12 mouse cellular contexts compared by ENCODE assay signal in genomic region chr7:126668452-126668851, GRCm38 (mm10). TPM values are rescaled to one million over a fixed set of nuclear protein-coding genes. Genes with fewer than 3 reads are reported as not detected.
DNase-seq lines count a peak whose midpoint lies in the region; ATAC-seq and TF ChIP-seq lines count a peak whose summit lies in the region.
"Had no signal": no experiment of that assay in that cellular context is flagged by ENCODE, and none has a peak within 500 bp of the region (broad histone marks: within the 10 kb centered on the region; RNA-seq: fewer than 3 reads in every experiment).

No protein-coding gene starts in this region.

- no peak overlapping the region for H3K4me2 ChIP-seq in heart, embryonic 11.5 days
- no peak overlapping the region for H3K4me2 ChIP-seq in liver, embryonic 15.5 days
- no peak overlapping the region for H3K4me2 ChIP-seq in liver, embryonic 11.5 days
- H3K4me2 ChIP-seq in intestine, postnatal 0 days (replicated peaks; ENCODE audit: low read depth) = no peak overlapping the region

- no peak overlapping the region for H3K4me3 ChIP-seq in heart, embryonic 11.5 days (ENCODE audit: low read depth, low read length)
- H3K4me3 ChIP-seq in liver, embryonic 15.5 days (replicated peaks) = no peak overlapping the region
- H3K4me3 ChIP-seq in liver, embryonic 11.5 days (ENCODE audit: low read depth, low read length) = no peak overlapping the region
- no peak overlapping the region for H3K4me3 ChIP-seq in intestine, postnatal 0 days (ENCODE audit: low read depth, low read length)
- H3K4me3 ChIP-seq in hindbrain, embryonic 10.5 days = no peak overlapping the region

- H3K36me3 ChIP-seq in heart, embryonic 11.5 days (ENCODE audit: control insufficient read depth, insufficient read depth, low read length) = peaks cover 4% of the 10 kb centered on the region
- peaks cover 73% of the 10 kb centered on the region for H3K36me3 ChIP-seq in liver, embryonic 15.5 days (replicated peaks)
- H3K36me3 ChIP-seq in liver, embryonic 11.5 days (ENCODE audit: control insufficient read depth, insufficient read depth, low read length) = peaks cover 24% of the 10 kb centered on the region
- H3K36me3 ChIP-seq in intestine, postnatal 0 days (ENCODE audit: control insufficient read depth, insufficient read depth) = peaks cover 41% of the 10 kb centered on the region; the same call in 1 of the 2 replicates
- peaks cover 81% of the 10 kb centered on the region for H3K36me3 ChIP-seq in hindbrain, embryonic 10.5 days

- no peak for DNase-seq in heart, adult 9 months (ENCODE audit: low spot score in 2 of 2)
- no peak for DNase-seq in liver, embryonic 11.5 days (ENCODE audit: low spot score)
- no peak for DNase-seq in hindbrain, embryonic 10.5 days (ENCODE audit: low spot score)
- DNase-seq: cerebellum, adult 11-12 months; gastrocnemius, postnatal 36 days; thymus, postnatal 36 days had no signal

- no peak for TF ChIP-seq CTCF in intestine, postnatal 0 days (IDR thresholded peaks at IDR 0.05; ENCODE audit: low read depth)

- H3K27me3 ChIP-seq in heart, embryonic 11.5 days (ENCODE audit: control insufficient read depth, insufficient read depth, low read length) = no peaks in the 10 kb centered on the region
- H3K27me3 ChIP-seq in liver, embryonic 15.5 days = no peaks in the 10 kb centered on the region
- no peaks in the 10 kb centered on the region for H3K27me3 ChIP-seq in liver, embryonic 11.5 days (replicated peaks; ENCODE audit: control insufficient read depth, insufficient read depth, low read length)
- H3K27me3 ChIP-seq in intestine, postnatal 0 days (replicated peaks; ENCODE audit: control insufficient read depth, insufficient read depth, low read length) = no peaks in the 10 kb centered on the region
- no peaks in the 10 kb centered on the region for H3K27me3 ChIP-seq in hindbrain, embryonic 10.5 days (ENCODE audit: insufficient read depth, poor library complexity, severe bottlenecking)
- H3K27me3 ChIP-seq: CH12.LX, Patski had no signal

- H3K27ac ChIP-seq in heart, embryonic 11.5 days (ENCODE audit: low read depth, low read length) = peak overlapping the region; percentile 66
- H3K27ac ChIP-seq in liver, embryonic 15.5 days (replicated peaks) = peak overlapping the region; percentile 19; the same call in 1 of the 2 replicates
- no peak overlapping the region for H3K27ac ChIP-seq in liver, embryonic 11.5 days (ENCODE audit: low read depth, low read length)
- peak overlapping the region; percentile 37; the same call in 1 of the 2 replicates for H3K27ac ChIP-seq in intestine, postnatal 0 days (ENCODE audit: low read depth, low read length)
- no peak overlapping the region for H3K27ac ChIP-seq in hindbrain, embryonic 10.5 days

- 66% methylated on average over 5 of the region's 5 CpGs for WGBS in heart, embryonic 11.5 days (ENCODE audit: insufficient replicate concordance)
- 63% methylated on average over 5 of the region's 5 CpGs for WGBS in liver, embryonic 15.5 days (ENCODE audit: insufficient replicate concordance)
- WGBS in liver, embryonic 11.5 days = 75% methylated on average over 5 of the region's 5 CpGs
- WGBS in intestine, postnatal 0 days = 62% methylated on average over 5 of the region's 5 CpGs
- 87% methylated on average over 5 of the region's 5 CpGs for WGBS in hindbrain, embryonic 10.5 days

- no peak overlapping the region for H3K9ac ChIP-seq in heart, embryonic 11.5 days (ENCODE audit: low read depth, low read length)
- no peak overlapping the region for H3K9ac ChIP-seq in liver, embryonic 15.5 days
- H3K9ac ChIP-seq in liver, embryonic 11.5 days (ENCODE audit: low read depth, low read length) = no peak overlapping the region
- H3K9ac ChIP-seq in intestine, postnatal 0 days (ENCODE audit: low read depth, low read length) = no peak overlapping the region

- no peak for ATAC-seq in heart, embryonic 11.5 days (replicated peaks; ENCODE audit: insufficient number of reproducible peaks, low FRiP score, low TSS enrichment)
- no peak for ATAC-seq in liver, embryonic 15.5 days (ENCODE audit: insufficient read depth)
- ATAC-seq in liver, embryonic 11.5 days (replicated peaks; ENCODE audit: low FRiP score) = no peak
- ATAC-seq in common myeloid progenitor, adult 5-6 weeks (replicated peaks; ENCODE audit: low read depth, poor library complexity, severe bottlenecking) = peak; percentile 33; the same call in 1 of the 2 replicates
- no peak for ATAC-seq in intestine, postnatal 0 days
- ATAC-seq: Patski had no signal

- no peaks in the 10 kb centered on the region for H3K9me3 ChIP-seq in heart, embryonic 11.5 days (replicated peaks; ENCODE audit: control insufficient read depth, low read length)
- H3K9me3 ChIP-seq in liver, embryonic 15.5 days (replicated peaks) = no peaks in the 10 kb centered on the region
- H3K9me3 ChIP-seq in liver, embryonic 11.5 days (ENCODE audit: control insufficient read depth, low read length) = no peaks in the 10 kb centered on the region
- H3K9me3 ChIP-seq in intestine, postnatal 0 days (ENCODE audit: control insufficient read depth) = no peaks in the 10 kb centered on the region
- H3K9me3 ChIP-seq in hindbrain, embryonic 10.5 days = no peaks in the 10 kb centered on the region

- H3K4me1 ChIP-seq in heart, embryonic 11.5 days (ENCODE audit: control insufficient read depth, insufficient read depth, low read length) = 0 out of 2 replicates have a peak, but pooled peaks cover 4% of the 10 kb centered on the region
- H3K4me1 ChIP-seq in liver, embryonic 15.5 days (replicated peaks) = peaks cover 16% of the 10 kb centered on the region
- H3K4me1 ChIP-seq in liver, embryonic 11.5 days (replicated peaks; ENCODE audit: control insufficient read depth, insufficient read depth, low read length) = no peaks in the 10 kb centered on the region
- peaks cover 9% of the 10 kb centered on the region; the same call in 1 of the 2 replicates for H3K4me1 ChIP-seq in intestine, postnatal 0 days (replicated peaks; ENCODE audit: control insufficient read depth, insufficient read depth, low read length)
- peaks cover 3% of the 10 kb centered on the region; the same call in 1 of the 2 replicates for H3K4me1 ChIP-seq in hindbrain, embryonic 10.5 days (replicated peaks)

RNA-seq across cellular contexts. Expression of gene Sult1a1, which starts 7.8 kb away (rescaled TPM):
- 2.4 and 2.5 TPM in 2 replicates for polyA plus RNA-seq in heart, embryonic 11.5 days (2014; fragmentation: Nextera tagmentation; extraction: Ambion mirVana)
- 37.8 and 52.1 TPM in 2 replicates for polyA plus RNA-seq in liver, embryonic 15.5 days (2015; fragmentation: Nextera tagmentation; extraction: Ambion mirVana)
- polyA plus RNA-seq in liver, embryonic 11.5 days (2014; fragmentation: Nextera tagmentation; extraction: Ambion mirVana) = 0.14 and 0.44 TPM in 2 replicates
- 0.37 TPM in 1 of 2 replicates, not detected in the other for total RNA-seq in common myeloid progenitor, adult 5-6 weeks (2017)
- polyA plus RNA-seq in intestine, postnatal 0 days (2015; fragmentation: Nextera tagmentation; extraction: Ambion mirVana) = 6.8 and 8.2 TPM in 2 replicates
- polyA plus RNA-seq in hindbrain, embryonic 10.5 days (2016; fragmentation: Nextera tagmentation; extraction: Ambion mirVana) = 0.19 and 0.30 TPM in 2 replicates

RNA-seq across cellular contexts. Expression of gene Sgf29, which starts 19.3 kb away (rescaled TPM):
- 24.7 and 28.9 TPM in 2 replicates for polyA plus RNA-seq in heart, embryonic 11.5 days (2014; fragmentation: Nextera tagmentation; extraction: Ambion mirVana)
- 29.1 and 31.0 TPM in 2 replicates for polyA plus RNA-seq in liver, embryonic 15.5 days (2015; fragmentation: Nextera tagmentation; extraction: Ambion mirVana)
- polyA plus RNA-seq in liver, embryonic 11.5 days (2014; fragmentation: Nextera tagmentation; extraction: Ambion mirVana) = 53.7 and 64.5 TPM in 2 replicates
- 40.8 and 51.8 TPM in 2 replicates for total RNA-seq in common myeloid progenitor, adult 5-6 weeks (2017)
- polyA plus RNA-seq in intestine, postnatal 0 days (2015; fragmentation: Nextera tagmentation; extraction: Ambion mirVana) = 21.7 and 25.8 TPM in 2 replicates
- 57.6 and 62.7 TPM in 2 replicates for polyA plus RNA-seq in hindbrain, embryonic 10.5 days (2016; fragmentation: Nextera tagmentation; extraction: Ambion mirVana)

RNA-seq across cellular contexts. Expression of gene Bola2, which starts 26.7 kb away (rescaled TPM):
- 120 and 126 TPM in 2 replicates for polyA plus RNA-seq in heart, embryonic 11.5 days (2014; fragmentation: Nextera tagmentation; extraction: Ambion mirVana)
- polyA plus RNA-seq in liver, embryonic 15.5 days (2015; fragmentation: Nextera tagmentation; extraction: Ambion mirVana) = 71.8 and 82.7 TPM in 2 replicates
- 210 and 217 TPM in 2 replicates for polyA plus RNA-seq in liver, embryonic 11.5 days (2014; fragmentation: Nextera tagmentation; extraction: Ambion mirVana)
- 119 and 144 TPM in 2 replicates for total RNA-seq in common myeloid progenitor, adult 5-6 weeks (2017)
- polyA plus RNA-seq in intestine, postnatal 0 days (2015; fragmentation: Nextera tagmentation; extraction: Ambion mirVana) = 80.4 and 98.2 TPM in 2 replicates
- polyA plus RNA-seq in hindbrain, embryonic 10.5 days (2016; fragmentation: Nextera tagmentation; extraction: Ambion mirVana) = 208 and 212 TPM in 2 replicates

RNA-seq across cellular contexts. Expression of gene Slx1b, which starts 27.1 kb away (rescaled TPM):
- 6.1 and 6.7 TPM in 2 replicates for polyA plus RNA-seq in heart, embryonic 11.5 days (2014; fragmentation: Nextera tagmentation; extraction: Ambion mirVana)
- 3.0 TPM in 2 replicates for polyA plus RNA-seq in liver, embryonic 15.5 days (2015; fragmentation: Nextera tagmentation; extraction: Ambion mirVana)
- 6.6 and 7.7 TPM in 2 replicates for polyA plus RNA-seq in liver, embryonic 11.5 days (2014; fragmentation: Nextera tagmentation; extraction: Ambion mirVana)
- 3.4 and 6.0 TPM in 2 replicates for total RNA-seq in common myeloid progenitor, adult 5-6 weeks (2017)
- polyA plus RNA-seq in intestine, postnatal 0 days (2015; fragmentation: Nextera tagmentation; extraction: Ambion mirVana) = 4.8 and 5.5 TPM in 2 replicates
- 15.3 and 16.6 TPM in 2 replicates for polyA plus RNA-seq in hindbrain, embryonic 10.5 days (2016; fragmentation: Nextera tagmentation; extraction: Ambion mirVana)

RNA-seq across cellular contexts. Expression of gene Nupr1, which starts 37.8 kb away (rescaled TPM):
- polyA plus RNA-seq in heart, embryonic 11.5 days (2014; fragmentation: Nextera tagmentation; extraction: Ambion mirVana) = 1.2 and 2.8 TPM in 2 replicates
- 3.7 and 4.6 TPM in 2 replicates for polyA plus RNA-seq in liver, embryonic 15.5 days (2015; fragmentation: Nextera tagmentation; extraction: Ambion mirVana)
- 4.3 and 7.1 TPM in 2 replicates for polyA plus RNA-seq in liver, embryonic 11.5 days (2014; fragmentation: Nextera tagmentation; extraction: Ambion mirVana)
- total RNA-seq in common myeloid progenitor, adult 5-6 weeks (2017) = 2.5 and 2.8 TPM in 2 replicates
- polyA plus RNA-seq in intestine, postnatal 0 days (2015; fragmentation: Nextera tagmentation; extraction: Ambion mirVana) = 28.2 and 30.8 TPM in 2 replicates
- 1.4 and 2.7 TPM in 2 replicates for polyA plus RNA-seq in hindbrain, embryonic 10.5 days (2016; fragmentation: Nextera tagmentation; extraction: Ambion mirVana)

Comparison
In these comparisons a context has a peak if more than half of its experiments do, and no peak if none do; other contexts are left out.
1. H3K27ac ChIP-seq: peak in heart, embryonic 11.5 days (single experiment), liver, embryonic 15.5 days (single experiment) and intestine, postnatal 0 days (single experiment); none in liver, embryonic 11.5 days (single experiment) and hindbrain, embryonic 10.5 days (single experiment).